In the genomic region with DNA sequence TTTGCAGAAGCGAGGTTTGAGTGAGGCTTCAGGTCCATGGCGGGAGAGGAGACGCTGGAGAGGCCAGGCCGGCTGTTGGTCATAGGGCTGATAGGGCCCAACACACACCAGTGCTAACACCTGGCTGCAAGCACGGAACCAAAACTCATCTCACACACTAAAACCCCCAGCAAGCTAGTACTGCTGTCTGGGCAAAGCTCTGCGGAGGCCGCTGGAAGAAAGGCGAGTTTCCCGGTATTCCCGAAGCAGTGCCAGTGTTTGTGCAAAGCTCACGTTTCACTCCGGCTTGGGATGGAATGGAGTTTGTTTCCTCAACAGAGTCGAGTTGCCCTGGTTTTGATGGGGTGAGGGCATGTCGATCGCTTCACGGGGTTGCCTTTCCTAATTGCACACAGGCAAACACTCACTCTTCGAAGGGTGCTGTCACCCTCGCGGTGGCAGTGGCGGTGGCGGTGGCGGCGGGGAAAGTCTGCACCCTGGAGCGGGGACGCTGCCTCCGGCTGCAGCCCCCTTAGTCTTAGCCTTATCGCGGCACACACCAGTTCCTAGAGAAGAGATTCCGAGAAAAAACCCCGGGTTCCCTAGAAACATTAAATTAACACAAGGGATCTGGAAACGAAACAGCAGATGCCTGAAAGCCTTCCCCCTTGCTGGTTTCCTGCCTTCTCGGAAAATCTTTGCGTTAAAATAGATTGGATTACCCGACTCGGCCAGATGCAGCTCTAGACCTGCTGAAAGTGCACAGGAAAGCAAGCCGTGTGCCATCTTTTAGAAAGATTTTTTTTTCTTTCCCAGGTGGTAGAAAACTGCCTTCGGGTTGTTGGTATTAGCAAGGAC, we compare ENCODE assay signal across 8 mouse cellular contexts. TPM values are rescaled to one million over a fixed set of nuclear protein-coding genes. Genes with fewer than 3 reads are reported as not detected.
DNase-seq lines count a peak whose midpoint lies in the region; ATAC-seq and TF ChIP-seq lines count a peak whose summit lies in the region.

No protein-coding gene starts in this region.

- 0 out of 2 replicates have a peak, but pooled peaks cover 4% of the 10 kb centered on the region for H3K4me1 ChIP-seq in cerebellum, adult 2 months (ENCODE audit: control insufficient read depth, insufficient read depth, low read length)
- peaks cover 34% of the 10 kb centered on the region for H3K4me1 ChIP-seq in hindbrain, embryonic 12.5 days
- H3K4me1 ChIP-seq in limb, embryonic 12.5 days (replicated peaks) = peaks cover 36% of the 10 kb centered on the region
- H3K4me1 ChIP-seq in midbrain, embryonic 11.5 days (ENCODE audit: control insufficient read depth, insufficient read depth, low read length) = peaks cover 25% of the 10 kb centered on the region

- ATAC-seq in frontal cortex, adult (ENCODE audit: low TSS enrichment) = peak; percentile 60
- ATAC-seq in hindbrain, embryonic 12.5 days (ENCODE audit: low FRiP score) = peak; percentile 49; the same call in 1 of the 2 replicates
- ATAC-seq in limb, embryonic 12.5 days (ENCODE audit: insufficient number of reproducible peaks, insufficient read depth, low FRiP score, low TSS enrichment, low read depth) = 0 out of 2 replicates have a peak, but pooled peaks have one; percentile 28
- ATAC-seq in midbrain, embryonic 11.5 days (ENCODE audit: low FRiP score) = peak; percentile 63

- TF ChIP-seq CTCF in cerebellum, adult 2 months (IDR thresholded peaks at IDR 0.05; ENCODE audit: borderline replicate concordance, insufficient read depth, low read depth, low read length) = no peak
- no peak for TF ChIP-seq CTCF in brain, embryonic 14.5 days (IDR thresholded peaks at IDR 0.05; ENCODE audit: borderline replicate concordance, extremely low read depth, insufficient read depth, insufficient read length)

- H3K9ac ChIP-seq in hindbrain, embryonic 12.5 days = peak overlapping the region; percentile 51
- peak overlapping the region; percentile 57 for H3K9ac ChIP-seq in limb, embryonic 12.5 days (replicated peaks)
- peak overlapping the region; percentile 51 for H3K9ac ChIP-seq in midbrain, embryonic 11.5 days (ENCODE audit: low read length)

- peak; percentile 17 to 47 for DNase-seq in cerebellum, adult 2 months
- no peak for DNase-seq in cerebellum, adult 11-12 months
- peak; percentile 77 for DNase-seq in brain, embryonic 14.5 days (ENCODE audit: low read depth)
- DNase-seq in midbrain, embryonic 11.5 days (ENCODE audit: low spot score, missing footprints) = peak; percentile 98
- peak; percentile 22 to 29 for DNase-seq in spleen, postnatal 36 days (ENCODE audit: low spot score in 2 of 2)

- WGBS in cerebellum, adult 2 months = 25% methylated on average over 37 of the region's 37 CpGs
- WGBS in hindbrain, embryonic 12.5 days = 3% methylated on average over 37 of the region's 37 CpGs
- 3% methylated on average over 37 of the region's 37 CpGs for WGBS in limb, embryonic 12.5 days
- 2% methylated on average over 37 of the region's 37 CpGs for WGBS in midbrain, embryonic 11.5 days

- H3K4me2 ChIP-seq in hindbrain, embryonic 12.5 days (replicated peaks) = peak overlapping the region; percentile 59
- H3K4me2 ChIP-seq in limb, embryonic 12.5 days = peak overlapping the region; percentile 88
- H3K4me2 ChIP-seq in midbrain, embryonic 11.5 days = peak overlapping the region; percentile 64

- no peak for TF ChIP-seq POLR2A in cerebellum, adult 2 months (IDR thresholded peaks at IDR 0.05; ENCODE audit: borderline replicate concordance, insufficient read depth, low read length)
- TF ChIP-seq POLR2A in brain, embryonic 14.5 days (IDR thresholded peaks at IDR 0.05; ENCODE audit: borderline replicate concordance, extremely low read depth, insufficient read depth, insufficient read length, poor library complexity, severe bottlenecking) = no peak

- no peaks in the 10 kb centered on the region for H3K9me3 ChIP-seq in hindbrain, embryonic 12.5 days (replicated peaks)
- no peaks in the 10 kb centered on the region for H3K9me3 ChIP-seq in limb, embryonic 12.5 days
- no peaks in the 10 kb centered on the region for H3K9me3 ChIP-seq in midbrain, embryonic 11.5 days (ENCODE audit: control insufficient read depth, low read length)

- no peaks in the 10 kb centered on the region for H3K36me3 ChIP-seq in hindbrain, embryonic 12.5 days
- no peaks in the 10 kb centered on the region for H3K36me3 ChIP-seq in limb, embryonic 12.5 days
- no peaks in the 10 kb centered on the region for H3K36me3 ChIP-seq in midbrain, embryonic 11.5 days (ENCODE audit: control insufficient read depth, insufficient read depth, low read length)

- no peaks in the 10 kb centered on the region for H3K27me3 ChIP-seq in cerebellum, adult 2 months (ENCODE audit: control insufficient read depth, insufficient read depth, low read length)
- H3K27me3 ChIP-seq in hindbrain, embryonic 12.5 days = peaks cover 31% of the 10 kb centered on the region
- peaks cover 19% of the 10 kb centered on the region for H3K27me3 ChIP-seq in limb, embryonic 12.5 days
- H3K27me3 ChIP-seq in midbrain, embryonic 11.5 days (ENCODE audit: control insufficient read depth, insufficient read depth, low read length) = peaks cover 14% of the 10 kb centered on the region

- no peak overlapping the region for H3K27ac ChIP-seq in cerebellum, adult 2 months (ENCODE audit: insufficient read depth, low read length)
- no peak overlapping the region for H3K27ac ChIP-seq in hindbrain, embryonic 12.5 days
- peak overlapping the region; percentile 79 for H3K27ac ChIP-seq in limb, embryonic 12.5 days
- no peak overlapping the region for H3K27ac ChIP-seq in midbrain, embryonic 11.5 days (ENCODE audit: low read depth, low read length)

- H3K4me3 ChIP-seq in cerebellum, adult 2 months (replicated peaks; ENCODE audit: insufficient read depth, low read depth, low read length) = peak overlapping the region; percentile 41
- peak overlapping the region; percentile 33 for H3K4me3 ChIP-seq in hindbrain, embryonic 12.5 days
- H3K4me3 ChIP-seq in limb, embryonic 12.5 days (replicated peaks) = peak overlapping the region; percentile 47
- peak overlapping the region; percentile 35 for H3K4me3 ChIP-seq in midbrain, embryonic 11.5 days (ENCODE audit: low read depth, low read length)

RNA-seq across cellular contexts. Expression of gene Cradd, which starts 59.2 kb away (rescaled TPM):
- polyA plus RNA-seq in cerebellum, adult 2 months (2012; rRNA removed) = 10.2 and 11.7 TPM in 2 replicates
- polyA plus RNA-seq in brain, embryonic 14.5 days (2012; rRNA removed) = 10.1 and 10.8 TPM in 2 replicates
- 12.0 and 12.4 TPM in 2 replicates for polyA plus RNA-seq in hindbrain, embryonic 12.5 days (2016; fragmentation: Nextera tagmentation; extraction: Ambion mirVana)
- polyA plus RNA-seq in limb, embryonic 12.5 days (2016; fragmentation: Nextera tagmentation; extraction: Ambion mirVana) = 12.2 TPM in 2 replicates
- polyA plus RNA-seq in midbrain, embryonic 11.5 days (2014; fragmentation: Nextera tagmentation; extraction: Ambion mirVana) = 15.0 and 18.0 TPM in 2 replicates
